Mouse (Mus musculus) midbrain, embryonic 11.5 days (tissue): ENCODE measurements around the gene Glis3. TPM values are rescaled to one million over a fixed set of nuclear protein-coding genes. Genes with fewer than 3 reads are reported as not detected.

Source experiments
- ATAC-seq: fragments of 200-750 bp; cut with Nextera tagmentation; 2 replicates; pipeline ENCODE4 v1.8.0; 2017; ENCODE audit warnings: moderate TSS enrichment, moderate library complexity; ENCODE audit not compliant: low FRiP score
- DNase-seq: peaks from one replicate; pipeline ENCODE4 v3.0.0; 2015; ENCODE audit warnings: low spot score; ENCODE audit errors: missing footprints
- H3K27ac ChIP-seq: fragments of 300-500 bp; sonication (generic); 2 replicates; pipeline ENCODE4 v1.5.1; 2014; ENCODE audit warnings: low read depth, low read length
- H3K27me3 ChIP-seq: fragments of 300-500 bp; sonication (generic); 2 replicates; pipeline ENCODE4 v1.6.1; 2014; ENCODE audit warnings: mild to moderate bottlenecking, low read length, moderate library complexity, mixed read lengths; ENCODE audit not compliant: control insufficient read depth, insufficient read depth
- H3K36me3 ChIP-seq: fragments of 300-500 bp; sonication (generic); 2 replicates; pipeline ENCODE4 v1.6.1; 2014; ENCODE audit warnings: mild to moderate bottlenecking, low read length, moderate library complexity, mixed read lengths; ENCODE audit not compliant: control insufficient read depth, insufficient read depth
- H3K4me1 ChIP-seq: fragments of 300-500 bp; sonication (generic); 2 replicates; pipeline ENCODE4 v1.6.1; 2014; ENCODE audit warnings: low read length; ENCODE audit not compliant: control insufficient read depth, insufficient read depth
- H3K4me2 ChIP-seq: fragments of 300-500 bp; sonication (generic); 2 replicates; pipeline ENCODE4 v1.6.1; 2014; ENCODE audit warnings: mild to moderate bottlenecking, moderate library complexity
- H3K4me3 ChIP-seq: fragments of 300-500 bp; sonication (generic); 2 replicates; pipeline ENCODE4 v1.5.1; 2014; ENCODE audit warnings: low read depth, low read length
- H3K9ac ChIP-seq: fragments of 300-500 bp; sonication (generic); 2 replicates; pipeline ENCODE4 v1.6.1; 2014; ENCODE audit warnings: low read length
- H3K9me3 ChIP-seq: fragments of 300-500 bp; sonication (generic); 2 replicates; pipeline ENCODE4 v1.6.1; 2016; ENCODE audit warnings: low read length; ENCODE audit not compliant: control insufficient read depth
- WGBS: fragments of 180-500 bp; shearing (Covaris S2); extraction: QIAGEN DNeasy Blood & Tissue Kit; methylation state at CpG from one replicate; pipeline ENCODE4 v1.1.7; 2014; 5-methylcytosine and 5-hydroxymethylcytosine counted together
- polyA plus RNA-seq: library from polyadenylated mRNA; unstranded; fragments of >200 nt; fragmentation: Nextera tagmentation; extraction: Ambion mirVana; gene quantifications from 2 replicates; pipeline ENCODE4 v1.2.1, GENCODE M21; 2014

Glis3 gene
- polyA plus RNA-seq, 1 experiment from 2014 or later: 1.9 TPM

GRCm38 (mm10) chr19:28640861-28641381 lies 39.0 kb downstream of the Glis3 start:
- DNase-seq: no peak
- no peaks in the 10 kb centered on the region for H3K36me3 ChIP-seq
- H3K27me3 ChIP-seq: no peaks in the 10 kb centered on the region
- H3K4me3 ChIP-seq: no peak overlapping the region
- no peaks in the 10 kb centered on the region for H3K9me3 ChIP-seq
- ATAC-seq: no peak
- no peak overlapping the region for H3K27ac ChIP-seq
- H3K9ac ChIP-seq: no peak overlapping the region
- WGBS: 83% methylated on average over 7 of the region's 7 CpGs
- peaks cover 3% of the 10 kb centered on the region; the same call in 1 of the 2 replicates for H3K4me1 ChIP-seq
- no peak overlapping the region for H3K4me2 ChIP-seq

GRCm38 (mm10) chr19:28635991-28636553 lies 43.8 kb downstream of the Glis3 start:
- Histone ChIP-seq H3K27ac (no peak overlapping the region), H3K4me1 (peaks cover 4% of the 10 kb centered on the region; the same call in 1 of the 2 replicates), H3K4me2 (no peak overlapping the region), H3K4me3 (no peak overlapping the region), H3K9ac (no peak overlapping the region), H3K9me3 (no peaks in the 10 kb centered on the region), H3K27me3 (no peaks in the 10 kb centered on the region), H3K36me3 (no peaks in the 10 kb centered on the region)
- 38% methylated on average over 7 of the region's 8 CpGs for WGBS
- DNase-seq: no peak
- no peak for ATAC-seq

- no peak overlapping the region for H3K4me3 ChIP-seq
- 93% methylated on average over 3 of the region's 3 CpGs for WGBS
- H3K27me3 ChIP-seq: no peaks in the 10 kb centered on the region
- H3K9ac ChIP-seq: no peak overlapping the region
- peaks cover 4% of the 10 kb centered on the region; the same call in 1 of the 2 replicates for H3K4me1 ChIP-seq
- no peak overlapping the region for H3K4me2 ChIP-seq
- DNase-seq (no peak), ATAC-seq (no peak)
- H3K36me3 ChIP-seq: no peaks in the 10 kb centered on the region
- H3K9me3 ChIP-seq: no peaks in the 10 kb centered on the region
- no peak overlapping the region for H3K27ac ChIP-seq
These were observed 44.9 kb downstream of the Glis3 start for GRCm38 (mm10) chr19:28634986-28635385.

GRCm38 (mm10) chr19:28628416-28628815 lies 51.5 kb downstream of the Glis3 start:
- Histone ChIP-seq H3K27ac (no peak overlapping the region), H3K27me3 (no peaks in the 10 kb centered on the region), H3K9me3 (no peaks in the 10 kb centered on the region), H3K36me3 (no peaks in the 10 kb centered on the region), H3K4me3 (no peak overlapping the region), H3K9ac (no peak overlapping the region), H3K4me2 (no peak overlapping the region), H3K4me1 (no peaks in the 10 kb centered on the region)
- 67% methylated on average over 8 of the region's 8 CpGs for WGBS
- no peak for DNase-seq
- no peak for ATAC-seq

GRCm38 (mm10) chr19:28626189-28626588 lies 53.7 kb downstream of the Glis3 start:
- WGBS: 95% methylated on average over 5 of the region's 5 CpGs
- Histone ChIP-seq H3K4me1 (no peaks in the 10 kb centered on the region), H3K4me3 (no peak overlapping the region), H3K36me3 (no peaks in the 10 kb centered on the region), H3K4me2 (no peak overlapping the region), H3K27ac (no peak overlapping the region), H3K9ac (no peak overlapping the region), H3K27me3 (no peaks in the 10 kb centered on the region), H3K9me3 (no peaks in the 10 kb centered on the region)
- ATAC-seq (no peak), DNase-seq (no peak)

GRCm38 (mm10) chr19:28624571-28624970 lies 55.3 kb downstream of the Glis3 start:
- 87% methylated on average over 1 of the region's 1 CpGs for WGBS
- Histone ChIP-seq H3K27me3 (no peaks in the 10 kb centered on the region), H3K36me3 (no peaks in the 10 kb centered on the region), H3K9me3 (no peaks in the 10 kb centered on the region), H3K4me3 (no peak overlapping the region), H3K4me2 (no peak overlapping the region), H3K27ac (no peak overlapping the region), H3K9ac (no peak overlapping the region), H3K4me1 (no peaks in the 10 kb centered on the region)
- no peak for ATAC-seq
- no peak for DNase-seq

- ATAC-seq: no peak
- Histone ChIP-seq H3K9me3 (no peaks in the 10 kb centered on the region), H3K4me3 (no peak overlapping the region), H3K36me3 (no peaks in the 10 kb centered on the region), H3K27ac (no peak overlapping the region), H3K4me1 (no peaks in the 10 kb centered on the region), H3K4me2 (no peak overlapping the region), H3K9ac (no peak overlapping the region), H3K27me3 (no peaks in the 10 kb centered on the region)
- 94% methylated on average over 10 of the region's 10 CpGs for WGBS
- no peak for DNase-seq
These were observed 56.2 kb downstream of the Glis3 start for GRCm38 (mm10) chr19:28623726-28624125.

- Histone ChIP-seq H3K27me3 (no peaks in the 10 kb centered on the region), H3K27ac (no peak overlapping the region), H3K4me2 (no peak overlapping the region), H3K9ac (no peak overlapping the region), H3K4me3 (no peak overlapping the region), H3K36me3 (no peaks in the 10 kb centered on the region), H3K4me1 (no peaks in the 10 kb centered on the region; the same call in none of the 2 replicates), H3K9me3 (no peaks in the 10 kb centered on the region)
- 93% methylated on average over 11 of the region's 11 CpGs for WGBS
- DNase-seq (no peak), ATAC-seq (no peak)
These were observed 58.0 kb downstream of the Glis3 start for GRCm38 (mm10) chr19:28621608-28622505.

GRCm38 (mm10) chr19:28617736-28618135 lies 62.1 kb downstream of the Glis3 start:
- Histone ChIP-seq H3K9me3 (no peaks in the 10 kb centered on the region), H3K27ac (no peak overlapping the region), H3K4me1 (no peaks in the 10 kb centered on the region; the same call in none of the 2 replicates), H3K36me3 (no peaks in the 10 kb centered on the region), H3K4me3 (no peak overlapping the region), H3K9ac (no peak overlapping the region), H3K4me2 (no peak overlapping the region), H3K27me3 (no peaks in the 10 kb centered on the region)
- no peak for DNase-seq
- no peak for ATAC-seq
- WGBS: 89% methylated on average over 7 of the region's 7 CpGs
